Mouse (Mus musculus): ENCODE measurements around the gene Ifna16. TPM values are rescaled to one million over a fixed set of nuclear protein-coding genes. Genes with fewer than 3 reads are reported as not detected.

Gene Ifna16
- not detected in 2 replicates for polyA plus RNA-seq (2016; fragmentation: Nextera tagmentation; extraction: Ambion mirVana)

- DNase-seq (ENCODE audit: low spot score): no peak
- no peaks in the 10 kb centered on the region for H3K36me3 ChIP-seq
- WGBS: 81% methylated on average over 1 of the region's 1 CpGs
- H3K9me3 ChIP-seq (replicated peaks): no peaks in the 10 kb centered on the region
- no peak within 1 kb of the TSS for H3K4me3 ChIP-seq
- no peaks in the 10 kb centered on the region for H3K4me1 ChIP-seq
- H3K27me3 ChIP-seq (ENCODE audit: low read depth, poor library complexity, severe bottlenecking): no peaks in the 10 kb centered on the region
- H3K27ac ChIP-seq (replicated peaks): no peak within 1 kb of the TSS
Measured at GRCm38 (mm10) chr4:88676824-88677223, at the start of gene Ifna16. TSS of gene Ifna16 (minus strand) at chr4:88676924.

GRCm38 (mm10) chr4:88723497-88724090 is 46.9 kb upstream of the Ifna16 start:
- DNase-seq (ENCODE audit: low spot score): no peak
- peaks cover 32% of the 10 kb centered on the region for H3K4me1 ChIP-seq
- H3K27me3 ChIP-seq (ENCODE audit: low read depth, poor library complexity, severe bottlenecking): no peaks in the 10 kb centered on the region
- H3K9me3 ChIP-seq (replicated peaks): no peaks in the 10 kb centered on the region
- H3K4me3 ChIP-seq: no peak overlapping the region
- no peak overlapping the region for H3K27ac ChIP-seq (replicated peaks)
- H3K36me3 ChIP-seq: peaks cover 26% of the 10 kb centered on the region
- 68% methylated on average over 8 of the region's 8 CpGs for WGBS

- Histone ChIP-seq H3K27me3 (ENCODE audit: low read depth, poor library complexity, severe bottlenecking) (no peaks in the 10 kb centered on the region), H3K9me3 (replicated peaks) (no peaks in the 10 kb centered on the region), H3K4me1 (peaks cover 40% of the 10 kb centered on the region), H3K27ac (replicated peaks) (peak within 1 kb of the TSS; percentile 99), H3K36me3 (peaks cover 42% of the 10 kb centered on the region), H3K4me3 (peak within 1 kb of the TSS; percentile 81)
- DNase-seq (ENCODE audit: low spot score): peak; percentile 97
- WGBS: under 1% methylated on average over 81 of the region's 82 CpGs
Measured at GRCm38 (mm10) chr4:88721791-88722721, 45.3 kb upstream of the Ifna16 start, which contains the start of the genes Gm26566 and Klhl9. TSS of gene Gm26566 (plus strand) at chr4:88721805. TSS of gene Klhl9 (minus strand) at chr4:88722465.

GRCm38 (mm10) chr4:88718715-88719114 is 42.0 kb upstream of the Ifna16 start:
- peaks cover 75% of the 10 kb centered on the region for H3K36me3 ChIP-seq
- 76% methylated on average over 1 of the region's 1 CpGs for whole genome bisulfite sequencing

GRCm38 (mm10) chr4:88715059-88715458 is 38.3 kb upstream of the Ifna16 start:
- H3K27me3 ChIP-seq (ENCODE audit: low read depth, poor library complexity, severe bottlenecking): no peaks in the 10 kb centered on the region
- no peak overlapping the region for H3K27ac ChIP-seq (replicated peaks)
- H3K36me3 ChIP-seq: peaks cover 74% of the 10 kb centered on the region
- peaks cover 22% of the 10 kb centered on the region for H3K4me1 ChIP-seq
- no peak overlapping the region for H3K4me3 ChIP-seq
- DNase-seq (ENCODE audit: low spot score): no peak
- H3K9me3 ChIP-seq (replicated peaks): peaks cover 9% of the 10 kb centered on the region; the same call in 1 of the 2 replicates

More at GRCm38 (mm10) chr4:88718715-88719114, 42.0 kb upstream of the Ifna16 start:
- peaks cover 9% of the 10 kb centered on the region; the same call in 1 of the 2 replicates for H3K9me3 ChIP-seq (replicated peaks)
- no peak overlapping the region for H3K27ac ChIP-seq (replicated peaks)
- peaks cover 40% of the 10 kb centered on the region for H3K4me1 ChIP-seq
- DNase-seq (ENCODE audit: low spot score): no peak
- peak overlapping the region; percentile 81 for H3K4me3 ChIP-seq
- H3K27me3 ChIP-seq (ENCODE audit: low read depth, poor library complexity, severe bottlenecking): no peaks in the 10 kb centered on the region

- no peak overlapping the region for H3K4me3 ChIP-seq
- no peak for DNase-seq (ENCODE audit: low spot score)
- peaks cover 9% of the 10 kb centered on the region; the same call in 1 of the 2 replicates for H3K9me3 ChIP-seq (replicated peaks)
- peaks cover 14% of the 10 kb centered on the region for H3K4me1 ChIP-seq
- 82% methylated on average over 1 of the region's 1 CpGs for WGBS
- no peaks in the 10 kb centered on the region for H3K27me3 ChIP-seq (ENCODE audit: low read depth, poor library complexity, severe bottlenecking)
- peaks cover 66% of the 10 kb centered on the region for H3K36me3 ChIP-seq
- H3K27ac ChIP-seq (replicated peaks): no peak overlapping the region
Measured at GRCm38 (mm10) chr4:88714281-88714680, 37.6 kb upstream of the Ifna16 start.

- WGBS: 96% methylated on average over 1 of the region's 1 CpGs
- no peaks in the 10 kb centered on the region for H3K36me3 ChIP-seq
- H3K27ac ChIP-seq (replicated peaks): no peak overlapping the region
- no peak overlapping the region for H3K4me3 ChIP-seq
- H3K9me3 ChIP-seq (replicated peaks): no peaks in the 10 kb centered on the region
- no peaks in the 10 kb centered on the region for H3K27me3 ChIP-seq (ENCODE audit: low read depth, poor library complexity, severe bottlenecking)
- H3K4me1 ChIP-seq: no peaks in the 10 kb centered on the region
- DNase-seq (ENCODE audit: low spot score): no peak
Measured at GRCm38 (mm10) chr4:88707128-88707826, 30.6 kb upstream of the Ifna16 start.

GRCm38 (mm10) chr4:88705924-88706323 is 29.2 kb upstream of the Ifna16 start:
- WGBS: 49% methylated on average over 3 of the region's 3 CpGs
- Histone ChIP-seq H3K27me3 (ENCODE audit: low read depth, poor library complexity, severe bottlenecking) (no peaks in the 10 kb centered on the region), H3K4me3 (no peak overlapping the region), H3K9me3 (replicated peaks) (no peaks in the 10 kb centered on the region), H3K27ac (replicated peaks) (no peak overlapping the region), H3K4me1 (no peaks in the 10 kb centered on the region), H3K36me3 (no peaks in the 10 kb centered on the region)
- no peak for DNase-seq (ENCODE audit: low spot score)

GRCm38 (mm10) chr4:88699301-88699700 is 22.6 kb upstream of the Ifna16 start:
- Histone ChIP-seq H3K4me1 (no peaks in the 10 kb centered on the region), H3K27ac (replicated peaks) (no peak overlapping the region), H3K9me3 (replicated peaks) (no peaks in the 10 kb centered on the region), H3K27me3 (ENCODE audit: low read depth, poor library complexity, severe bottlenecking) (no peaks in the 10 kb centered on the region), H3K36me3 (no peaks in the 10 kb centered on the region), H3K4me3 (no peak overlapping the region)
- WGBS: 93% methylated on average over 1 of the region's 1 CpGs
- DNase-seq (ENCODE audit: low spot score): no peak

GRCm38 (mm10) chr4:88698781-88699180 is 22.1 kb upstream of the Ifna16 start:
- H3K27me3 ChIP-seq (ENCODE audit: low read depth, poor library complexity, severe bottlenecking): no peaks in the 10 kb centered on the region
- no peak for DNase-seq (ENCODE audit: low spot score)
- H3K27ac ChIP-seq (replicated peaks): no peak overlapping the region
- no peaks in the 10 kb centered on the region for H3K9me3 ChIP-seq (replicated peaks)
- 85% methylated on average over 5 of the region's 5 CpGs for WGBS
- H3K4me3 ChIP-seq: no peak overlapping the region
- H3K36me3 ChIP-seq: no peaks in the 10 kb centered on the region
- H3K4me1 ChIP-seq: no peaks in the 10 kb centered on the region

- H3K4me3 ChIP-seq: no peak overlapping the region
- H3K9me3 ChIP-seq (replicated peaks): no peaks in the 10 kb centered on the region
- no peaks in the 10 kb centered on the region for H3K27me3 ChIP-seq (ENCODE audit: low read depth, poor library complexity, severe bottlenecking)
- DNase-seq (ENCODE audit: low spot score): no peak
- no peak overlapping the region for H3K27ac ChIP-seq (replicated peaks)
- H3K36me3 ChIP-seq: no peaks in the 10 kb centered on the region
- WGBS: 80% methylated on average over 4 of the region's 4 CpGs
- H3K4me1 ChIP-seq: no peaks in the 10 kb centered on the region
Measured at GRCm38 (mm10) chr4:88697753-88698152, 21.0 kb upstream of the Ifna16 start.

GRCm38 (mm10) chr4:88697108-88697507 is 20.4 kb upstream of the Ifna16 start:
- WGBS: 66% methylated on average over 6 of the region's 6 CpGs
- H3K27ac ChIP-seq (replicated peaks): no peak overlapping the region
- H3K27me3 ChIP-seq (ENCODE audit: low read depth, poor library complexity, severe bottlenecking): no peaks in the 10 kb centered on the region
- H3K4me3 ChIP-seq: no peak overlapping the region
- no peaks in the 10 kb centered on the region for H3K36me3 ChIP-seq
- H3K9me3 ChIP-seq (replicated peaks): no peaks in the 10 kb centered on the region
- DNase-seq (ENCODE audit: low spot score): no peak
- H3K4me1 ChIP-seq: no peaks in the 10 kb centered on the region
